Mouse (Mus musculus): ENCODE results near the gene R3hdm4.

DNA sequence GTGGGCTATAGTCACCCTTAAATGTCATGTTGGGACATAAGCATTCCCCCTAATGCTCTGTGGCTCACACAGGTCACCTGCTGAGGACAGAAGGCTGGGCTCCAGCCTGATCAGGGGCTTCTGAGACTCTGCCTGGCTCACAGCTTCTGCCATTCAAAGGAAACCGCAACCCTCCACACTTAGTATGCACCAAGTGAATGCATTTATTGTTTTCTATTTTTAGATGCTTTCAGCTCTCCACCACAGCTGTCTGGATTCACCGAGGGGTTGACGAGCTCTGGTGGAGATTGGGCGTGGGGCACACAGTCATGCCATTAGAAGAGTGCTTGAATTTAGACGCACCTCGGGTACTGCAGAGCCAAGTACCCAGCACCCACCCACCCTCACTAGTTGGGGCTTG, 47.7 kb downstream of the R3hdm4 start:
- TF ChIP-seq CTCF (IDR thresholded peaks at IDR 0.05; ENCODE audit: borderline replicate concordance, insufficient read depth, low read length) (no peak), POLR2A (IDR thresholded peaks at IDR 0.05; ENCODE audit: low read depth, low read length) (no peak)

Measured in embryonic fibroblast, embryonic 13.5 days (primary cell).